Mouse (Mus musculus) testis, adult 2 months (tissue): ENCODE results near the gene Gm20518.

Experiments
- CTCF ChIP-seq: fragments of 200-500 bp; IDR thresholded peaks from 2 replicates; pipeline ENCODE4 v1.5.1; 2012; ENCODE audit warnings: low read depth, mild to moderate bottlenecking, inconsistent platforms, low read length, moderate library complexity; ENCODE audit not compliant: control insufficient read depth, insufficient read depth, insufficient replicate concordance
- POLR2A ChIP-seq: fragments of 200-500 bp; IDR thresholded peaks from 2 replicates; pipeline ENCODE4 v1.6.1; 2012; ENCODE audit warnings: low read depth, mild to moderate bottlenecking, inconsistent platforms, low read length, moderate library complexity; ENCODE audit not compliant: control insufficient read depth

GRCm38 (mm10) chr16:17832821-17833220, 58.6 kb downstream of the Gm20518 start, which contains the start of gene B830017H08Rik:
- TF ChIP-seq CTCF: no peak
- TF ChIP-seq POLR2A: no peak
